11 mouse cellular contexts compared by ENCODE assay signal in the genomic region with DNA sequence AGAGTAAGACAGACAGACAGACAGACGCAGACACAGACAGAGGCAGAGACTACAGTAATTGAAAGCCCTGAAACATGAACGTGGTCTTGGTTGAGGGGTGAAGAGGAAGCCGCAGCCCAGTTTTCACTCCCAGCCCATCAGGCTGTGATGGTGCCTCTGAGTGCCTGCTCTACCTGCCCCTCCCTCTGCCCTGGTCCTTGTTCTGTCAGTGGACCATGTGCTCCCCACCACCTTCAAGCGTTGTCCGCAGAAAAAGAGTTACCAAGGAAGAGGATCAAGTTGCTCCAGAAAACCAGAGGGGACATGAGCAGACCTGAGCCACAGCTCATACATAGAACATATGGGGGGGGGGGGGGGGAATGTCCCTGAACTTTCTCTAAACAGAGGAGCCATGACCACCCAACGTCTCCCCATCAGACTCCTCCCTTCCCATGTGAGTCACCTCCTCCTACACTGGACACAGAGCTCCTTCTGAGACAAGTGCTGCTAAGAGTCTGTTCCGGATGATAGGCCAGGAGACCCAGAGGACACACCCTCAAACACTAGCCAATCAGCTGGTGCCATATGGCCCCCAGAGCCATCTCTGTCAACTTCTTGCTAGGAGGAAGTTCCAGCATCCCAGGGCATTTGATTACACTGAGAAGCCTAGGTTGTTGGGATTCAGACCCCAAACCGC. TPM values are rescaled to one million over a fixed set of nuclear protein-coding genes. Genes with fewer than 3 reads are reported as not detected.
DNase-seq lines count a peak whose midpoint lies in the region; ATAC-seq and TF ChIP-seq lines count a peak whose summit lies in the region.
"Had no signal": no experiment of that assay in that cellular context is flagged by ENCODE, and none has a peak within 500 bp of the region (broad histone marks: within the 10 kb centered on the region; RNA-seq: fewer than 3 reads in every experiment).

No protein-coding gene starts in this region.

- DNase-seq in lung, embryonic 14.5 days, result no peak
- DNase-seq in lung, postnatal 14 days, result no peak
- peak; percentile 29 for DNase-seq in NIH3T3 (ENCODE audit: low read depth)
- DNase-seq in spleen, postnatal 14 days (ENCODE audit: low spot score in 2 of 2), result peak; percentile 27 to 40
- no peak for DNase-seq in gastrocnemius, adult 2 months
- no peak for DNase-seq in cerebellum, adult 11-12 months
- DNase-seq: adrenal gland, adult 2 months; layer of hippocampus, postnatal 36 days had no signal

- no peak overlapping the region; the same call in 1 of the 2 replicates for H3K27ac ChIP-seq in lung, embryonic 14.5 days (ENCODE audit: low read depth)
- H3K27ac ChIP-seq in gastrocnemius, adult 2 months, result no peak overlapping the region

- H3K9ac ChIP-seq in lung, embryonic 14.5 days, result no peak overlapping the region

- H3K4me1 ChIP-seq in lung, embryonic 14.5 days (ENCODE audit: insufficient read depth), result no peaks in the 10 kb centered on the region

- H3K36me3 ChIP-seq in lung, embryonic 14.5 days (ENCODE audit: insufficient read depth), result no peaks in the 10 kb centered on the region

- no peak overlapping the region for H3K4me3 ChIP-seq in lung, embryonic 14.5 days (ENCODE audit: low read depth, low read length)
- H3K4me3 ChIP-seq in gastrocnemius, adult 2 months, result no peak overlapping the region

- H3K27me3 ChIP-seq in lung, embryonic 14.5 days (ENCODE audit: insufficient read depth, low read length), result no peaks in the 10 kb centered on the region

- no peak for TF ChIP-seq CTCF in lung, embryonic 14.5 days (IDR thresholded peaks at IDR 0.05; ENCODE audit: low read depth)
- TF ChIP-seq CTCF in gastrocnemius, adult 2 months (IDR thresholded peaks at IDR 0.05), result no peak

- 66% methylated on average over 8 of the region's 8 CpGs for WGBS in lung, embryonic 14.5 days

- peak; percentile 72 for ATAC-seq in lung, embryonic 14.5 days (ENCODE audit: insufficient read depth)
- peak; percentile 81 for ATAC-seq in granulocyte monocyte progenitor cell, adult 5-6 weeks (replicated peaks; ENCODE audit: poor library complexity, severe bottlenecking)

- H3K9me3 ChIP-seq in lung, embryonic 14.5 days (ENCODE audit: low read depth, low read length), result no peaks in the 10 kb centered on the region

- intact Hi-C loops in gastrocnemius, adult 2 months (cut with DNase I), result no loop called here

- H3K4me2 ChIP-seq in lung, embryonic 14.5 days, result no peak overlapping the region

RNA-seq across cellular contexts. Expression of gene Gm9844, which starts 9.3 kb away (rescaled TPM):
- polyA plus RNA-seq in lung, embryonic 14.5 days (2014; fragmentation: Nextera tagmentation; extraction: Ambion mirVana), result 23.5 and 25.5 TPM in 2 replicates
- 3.2 and 7.1 TPM in 2 replicates for total RNA-seq in granulocyte monocyte progenitor cell, adult 5-6 weeks (2014; fragmentation: Nextera tagmentation)
- total RNA-seq in granulocyte monocyte progenitor cell, adult 5-6 weeks (2017), result 3.6 and 12.8 TPM in 2 replicates
- total RNA-seq in gastrocnemius, adult 2 months (2021), result not detected
- total RNA-seq: layer of hippocampus, postnatal 36 days had no signal
- polyA plus RNA-seq: adrenal gland, adult 2 months had no signal

RNA-seq across cellular contexts. Expression of gene Lypd4, which starts 17.0 kb away (rescaled TPM):
- not detected in 2 replicates for polyA plus RNA-seq in lung, embryonic 14.5 days (2014; fragmentation: Nextera tagmentation; extraction: Ambion mirVana)
- total RNA-seq in granulocyte monocyte progenitor cell, adult 5-6 weeks (2014; fragmentation: Nextera tagmentation), result not detected in 2 replicates
- not detected in 2 replicates for total RNA-seq in granulocyte monocyte progenitor cell, adult 5-6 weeks (2017)
- total RNA-seq in gastrocnemius, adult 2 months (2021), result not detected
- total RNA-seq: adrenal gland, adult 2 months; layer of hippocampus, postnatal 36 days; midbrain, postnatal 0 days had no signal
- polyA plus RNA-seq: adrenal gland, adult 2 months; hindbrain, embryonic 11.5 days had no signal

RNA-seq across cellular contexts. Expression of gene Dmrtc2, which starts 17.2 kb away (rescaled TPM):
- polyA plus RNA-seq in lung, embryonic 14.5 days (2014; fragmentation: Nextera tagmentation; extraction: Ambion mirVana), result not detected in 2 replicates
- total RNA-seq in granulocyte monocyte progenitor cell, adult 5-6 weeks (2014; fragmentation: Nextera tagmentation), result not detected in 2 replicates
- total RNA-seq in granulocyte monocyte progenitor cell, adult 5-6 weeks (2017), result not detected in 2 replicates
- total RNA-seq in gastrocnemius, adult 2 months (2021), result not detected
- total RNA-seq: adrenal gland, adult 2 months; layer of hippocampus, postnatal 36 days had no signal
- polyA plus RNA-seq: adrenal gland, adult 2 months had no signal

RNA-seq across cellular contexts. Expression of gene Rps19, which starts 31.5 kb away (rescaled TPM):
- 3,015 and 3,069 TPM in 2 replicates for polyA plus RNA-seq in lung, embryonic 14.5 days (2014; fragmentation: Nextera tagmentation; extraction: Ambion mirVana)
- 4,360 and 4,453 TPM in 2 replicates for total RNA-seq in granulocyte monocyte progenitor cell, adult 5-6 weeks (2014; fragmentation: Nextera tagmentation)
- 1,417 and 1,663 TPM in 2 replicates for total RNA-seq in granulocyte monocyte progenitor cell, adult 5-6 weeks (2017)
- 100 to 1,000 TPM; 326 to 419 TPM for total RNA-seq in gastrocnemius, adult 2 months (2021)

RNA-seq across cellular contexts. Expression of gene Cd79a, which starts 44.5 kb away (rescaled TPM):
- polyA plus RNA-seq in lung, embryonic 14.5 days (2014; fragmentation: Nextera tagmentation; extraction: Ambion mirVana), result 0.16 and 0.24 TPM in 2 replicates
- not detected in 2 replicates for total RNA-seq in granulocyte monocyte progenitor cell, adult 5-6 weeks (2014; fragmentation: Nextera tagmentation)
- total RNA-seq in granulocyte monocyte progenitor cell, adult 5-6 weeks (2017), result not detected in 2 replicates
- total RNA-seq in gastrocnemius, adult 2 months (2021), result not detected

Comparison
In these comparisons a context has a peak if more than half of its experiments do, and no peak if none do; other contexts are left out.
1. DNase-seq: peak in NIH3T3 (single experiment) and spleen, postnatal 14 days (2 of 2); none in lung, embryonic 14.5 days (single experiment), lung, postnatal 14 days (single experiment), gastrocnemius, adult 2 months (single experiment) and cerebellum, adult 11-12 months (single experiment).
2. RNA of gene Gm9844, which starts 9.3 kb away (total RNA-seq): 3.2 to 12.8 TPM in granulocyte monocyte progenitor cell, adult 5-6 weeks; not detected in gastrocnemius, adult 2 months; every median in the first group is over 4 times any median in the second.